Mouse (Mus musculus): ENCODE measurements around the gene Cdc25a. TPM values are rescaled to one million over a fixed set of nuclear protein-coding genes. Genes with fewer than 3 reads are reported as not detected.

The Cdc25a gene
- polyA plus RNA-seq, 1 experiment from 2014 or later, result 35.5 TPM

GRCm38 (mm10) chr9:109896253-109897150 lies 21.1 kb downstream of the Cdc25a start:
- Histone ChIP-seq H3K4me1 (peaks cover 4% of the 10 kb centered on the region; the same call in 1 of the 2 replicates), H3K4me3 (no peak overlapping the region), H3K9ac (no peak overlapping the region), H3K36me3 (peaks cover 12% of the 10 kb centered on the region), H3K27me3 (no peaks in the 10 kb centered on the region), H3K4me2 (replicated peaks) (no peak overlapping the region), H3K27ac (no peak overlapping the region), H3K9me3 (replicated peaks) (no peaks in the 10 kb centered on the region)
- WGBS, result 86% methylated on average over 8 of the region's 8 CpGs
- no peak for ATAC-seq (ENCODE audit: low FRiP score)

- Histone ChIP-seq H3K4me3 (no peak overlapping the region), H3K27ac (no peak overlapping the region), H3K9me3 (replicated peaks) (no peaks in the 10 kb centered on the region), H3K4me2 (replicated peaks) (no peak overlapping the region), H3K4me1 (peaks cover 4% of the 10 kb centered on the region; the same call in 1 of the 2 replicates), H3K9ac (no peak overlapping the region), H3K36me3 (no peaks in the 10 kb centered on the region; the same call in none of the 2 replicates), H3K27me3 (no peaks in the 10 kb centered on the region)
- 55% methylated on average over 2 of the region's 2 CpGs for WGBS
- ATAC-seq (ENCODE audit: low FRiP score), result no peak
These were observed 22.6 kb downstream of the Cdc25a start for GRCm38 (mm10) chr9:109898027-109898426.

GRCm38 (mm10) chr9:109899361-109899760 lies 24.0 kb downstream of the Cdc25a start:
- Histone ChIP-seq H3K4me3 (no peak overlapping the region), H3K9ac (no peak overlapping the region), H3K4me1 (peaks cover 2% of the 10 kb centered on the region; the same call in 1 of the 2 replicates), H3K27ac (no peak overlapping the region), H3K27me3 (no peaks in the 10 kb centered on the region), H3K9me3 (replicated peaks) (no peaks in the 10 kb centered on the region), H3K4me2 (replicated peaks) (no peak overlapping the region), H3K36me3 (no peaks in the 10 kb centered on the region)
- 69% methylated on average over 12 of the region's 15 CpGs for WGBS
- ATAC-seq (ENCODE audit: low FRiP score), result no peak

GRCm38 (mm10) chr9:109899774-109900173 lies 24.4 kb downstream of the Cdc25a start:
- Histone ChIP-seq H3K27me3 (no peaks in the 10 kb centered on the region), H3K36me3 (no peaks in the 10 kb centered on the region), H3K27ac (no peak overlapping the region), H3K9me3 (replicated peaks) (no peaks in the 10 kb centered on the region), H3K4me3 (no peak overlapping the region), H3K9ac (no peak overlapping the region), H3K4me2 (replicated peaks) (no peak overlapping the region), H3K4me1 (no peaks in the 10 kb centered on the region)
- ATAC-seq (ENCODE audit: low FRiP score), result no peak
- 76% methylated on average over 8 of the region's 8 CpGs for WGBS

GRCm38 (mm10) chr9:109900604-109901003 lies 25.2 kb downstream of the Cdc25a start:
- no peaks in the 10 kb centered on the region for H3K9me3 ChIP-seq (replicated peaks)
- no peak overlapping the region for H3K4me3 ChIP-seq
- no peak for ATAC-seq (ENCODE audit: low FRiP score)
- H3K27ac ChIP-seq, result no peak overlapping the region
- H3K9ac ChIP-seq, result no peak overlapping the region
- no peaks in the 10 kb centered on the region for H3K4me1 ChIP-seq
- no peaks in the 10 kb centered on the region for H3K36me3 ChIP-seq
- WGBS, result 87% methylated on average over 3 of the region's 3 CpGs
- no peak overlapping the region for H3K4me2 ChIP-seq (replicated peaks)
- H3K27me3 ChIP-seq, result no peaks in the 10 kb centered on the region

GRCm38 (mm10) chr9:109902246-109902645 lies 26.9 kb downstream of the Cdc25a start:
- Histone ChIP-seq H3K4me1 (no peaks in the 10 kb centered on the region), H3K36me3 (no peaks in the 10 kb centered on the region), H3K4me2 (replicated peaks) (no peak overlapping the region), H3K27ac (no peak overlapping the region), H3K9me3 (replicated peaks) (no peaks in the 10 kb centered on the region), H3K9ac (no peak overlapping the region), H3K4me3 (no peak overlapping the region), H3K27me3 (no peaks in the 10 kb centered on the region)
- 59% methylated on average over 4 of the region's 4 CpGs for WGBS
- ATAC-seq (ENCODE audit: low FRiP score), result no peak

- no peak overlapping the region for H3K4me3 ChIP-seq
- H3K9ac ChIP-seq, result no peak overlapping the region
- WGBS, result 76% methylated on average over 5 of the region's 5 CpGs
- H3K36me3 ChIP-seq, result no peaks in the 10 kb centered on the region
- no peak overlapping the region for H3K4me2 ChIP-seq (replicated peaks)
- H3K9me3 ChIP-seq (replicated peaks), result no peaks in the 10 kb centered on the region
- ATAC-seq (ENCODE audit: low FRiP score), result no peak
- H3K4me1 ChIP-seq, result no peaks in the 10 kb centered on the region
- no peak overlapping the region for H3K27ac ChIP-seq
- H3K27me3 ChIP-seq, result no peaks in the 10 kb centered on the region
These were observed 27.4 kb downstream of the Cdc25a start for GRCm38 (mm10) chr9:109902740-109903139.

- H3K9ac ChIP-seq, result no peak overlapping the region
- no peak for ATAC-seq (ENCODE audit: low FRiP score)
- 70% methylated on average over 8 of the region's 8 CpGs for WGBS
- H3K4me2 ChIP-seq (replicated peaks), result no peak overlapping the region
- no peaks in the 10 kb centered on the region for H3K27me3 ChIP-seq
- no peaks in the 10 kb centered on the region for H3K4me1 ChIP-seq
- no peak overlapping the region for H3K27ac ChIP-seq
- H3K4me3 ChIP-seq, result no peak overlapping the region
- no peaks in the 10 kb centered on the region for H3K36me3 ChIP-seq
- H3K9me3 ChIP-seq (replicated peaks), result no peaks in the 10 kb centered on the region
These were observed 31.9 kb downstream of the Cdc25a start for GRCm38 (mm10) chr9:109907300-109907699.

GRCm38 (mm10) chr9:109907774-109908465 lies 32.5 kb downstream of the Cdc25a start:
- Histone ChIP-seq H3K27ac (no peak overlapping the region), H3K9ac (no peak overlapping the region), H3K4me2 (replicated peaks) (no peak overlapping the region), H3K36me3 (no peaks in the 10 kb centered on the region), H3K9me3 (replicated peaks) (no peaks in the 10 kb centered on the region), H3K4me3 (no peak overlapping the region), H3K27me3 (no peaks in the 10 kb centered on the region), H3K4me1 (no peaks in the 10 kb centered on the region)
- no peak for ATAC-seq (ENCODE audit: low FRiP score)
- WGBS, result 76% methylated on average over 6 of the region's 6 CpGs

GRCm38 (mm10) chr9:109909102-109909501 lies 33.7 kb downstream of the Cdc25a start:
- no peaks in the 10 kb centered on the region for H3K36me3 ChIP-seq
- H3K9ac ChIP-seq, result no peak overlapping the region
- H3K4me2 ChIP-seq (replicated peaks), result no peak overlapping the region
- WGBS, result 73% methylated on average over 8 of the region's 8 CpGs
- H3K27ac ChIP-seq, result no peak overlapping the region
- H3K9me3 ChIP-seq (replicated peaks), result no peaks in the 10 kb centered on the region
- no peaks in the 10 kb centered on the region for H3K4me1 ChIP-seq
- H3K27me3 ChIP-seq, result no peaks in the 10 kb centered on the region
- ATAC-seq (ENCODE audit: low FRiP score), result no peak
- H3K4me3 ChIP-seq, result no peak overlapping the region

GRCm38 (mm10) chr9:109909926-109910325 lies 34.5 kb downstream of the Cdc25a start:
- no peak overlapping the region for H3K9ac ChIP-seq
- H3K4me3 ChIP-seq, result no peak overlapping the region
- H3K4me1 ChIP-seq, result no peaks in the 10 kb centered on the region
- no peak overlapping the region for H3K4me2 ChIP-seq (replicated peaks)
- no peak for ATAC-seq (ENCODE audit: low FRiP score)
- H3K9me3 ChIP-seq (replicated peaks), result no peaks in the 10 kb centered on the region
- H3K36me3 ChIP-seq, result no peaks in the 10 kb centered on the region
- H3K27ac ChIP-seq, result no peak overlapping the region
- no peaks in the 10 kb centered on the region for H3K27me3 ChIP-seq
- WGBS, result 91% methylated on average over 4 of the region's 4 CpGs

GRCm38 (mm10) chr9:109911779-109912178 lies 36.4 kb downstream of the Cdc25a start:
- Histone ChIP-seq H3K27ac (no peak overlapping the region), H3K4me2 (replicated peaks) (no peak overlapping the region), H3K4me3 (no peak overlapping the region), H3K36me3 (no peaks in the 10 kb centered on the region), H3K9ac (no peak overlapping the region), H3K27me3 (no peaks in the 10 kb centered on the region), H3K9me3 (replicated peaks) (no peaks in the 10 kb centered on the region), H3K4me1 (no peaks in the 10 kb centered on the region)
- ATAC-seq (ENCODE audit: low FRiP score), result no peak
- WGBS, result 85% methylated on average over 7 of the region's 7 CpGs

Data from hindbrain, embryonic 12.5 days (tissue).